Mouse (Mus musculus): ENCODE data around the gene Rps5. TPM values are rescaled to one million over a fixed set of nuclear protein-coding genes. Genes with fewer than 3 reads are reported as not detected.
A peak's percentile ranks its signal among the peaks of the same experiment; 100 is the strongest.

The Rps5 gene
- polyA plus RNA-seq, 1 experiment from 2014 or later = 1,341 TPM

GRCm38 (mm10) chr7:12891334-12891733, 30.8 kb upstream of the Rps5 start:
- no peak for ATAC-seq (replicated peaks; ENCODE audit: low FRiP score)
- Histone ChIP-seq H3K4me3 (ENCODE audit: low read depth, low read length) (no peak overlapping the region), H3K27ac (ENCODE audit: low read depth, low read length) (no peak overlapping the region), H3K27me3 (replicated peaks; ENCODE audit: control insufficient read depth, insufficient read depth, low read length) (no peaks in the 10 kb centered on the region), H3K9ac (ENCODE audit: low read depth, low read length) (no peak overlapping the region), H3K9me3 (ENCODE audit: control insufficient read depth, low read length) (no peaks in the 10 kb centered on the region), H3K4me1 (replicated peaks; ENCODE audit: control insufficient read depth, insufficient read depth, low read length) (no peaks in the 10 kb centered on the region), H3K4me2 (no peak overlapping the region), H3K36me3 (ENCODE audit: control insufficient read depth, insufficient read depth, low read length) (peaks cover 19% of the 10 kb centered on the region; the same call in 1 of the 2 replicates)
- DNase-seq (ENCODE audit: low spot score) = no peak
- 44% methylated on average over 1 of the region's 1 CpGs for WGBS

- Histone ChIP-seq H3K4me2 (peak within 1 kb of the TSS; percentile 73), H3K4me1 (replicated peaks; ENCODE audit: control insufficient read depth, insufficient read depth, low read length) (peaks cover 4% of the 10 kb centered on the region; the same call in 1 of the 2 replicates), H3K4me3 (ENCODE audit: low read depth, low read length) (peak within 1 kb of the TSS; percentile 69), H3K36me3 (ENCODE audit: control insufficient read depth, insufficient read depth, low read length) (no peaks in the 10 kb centered on the region), H3K9me3 (ENCODE audit: control insufficient read depth, low read length) (0 out of 2 replicates have a peak, but pooled peaks cover 2% of the 10 kb centered on the region), H3K27me3 (replicated peaks; ENCODE audit: control insufficient read depth, insufficient read depth, low read length) (no peaks in the 10 kb centered on the region), H3K27ac (ENCODE audit: low read depth, low read length) (0 out of 2 replicates have a peak within 1 kb of the TSS, but pooled peaks have one; percentile 13), H3K9ac (ENCODE audit: low read depth, low read length) (peak within 1 kb of the TSS; percentile 77)
- DNase-seq (ENCODE audit: low spot score) (peak; percentile 89), ATAC-seq (replicated peaks; ENCODE audit: low FRiP score) (peak; percentile 99)
- WGBS = 4% methylated on average over 36 of the region's 36 CpGs
These were observed 24.3 kb upstream of the Rps5 start, which contains the start of gene Zscan22 for GRCm38 (mm10) chr7:12897655-12898410. TSS of gene Zscan22 (plus strand) at chr7:12897815.

- ATAC-seq (replicated peaks; ENCODE audit: low FRiP score) = no peak
- 62% methylated on average over 5 of the region's 5 CpGs for WGBS
- no peak overlapping the region for H3K27ac ChIP-seq (ENCODE audit: low read depth, low read length)
These were observed 20.6 kb upstream of the Rps5 start for GRCm38 (mm10) chr7:12901517-12901916.

GRCm38 (mm10) chr7:12903623-12904022, 18.5 kb upstream of the Rps5 start:
- H3K4me1 ChIP-seq (replicated peaks; ENCODE audit: control insufficient read depth, insufficient read depth, low read length) = no peaks in the 10 kb centered on the region; the same call in 1 of the 2 replicates
- DNase-seq (ENCODE audit: low spot score) (no peak), ATAC-seq (replicated peaks; ENCODE audit: low FRiP score) (0 out of 2 replicates have a peak, but pooled peaks have one; percentile 26)
- H3K4me2 ChIP-seq = peak overlapping the region; percentile 23
- H3K9ac ChIP-seq (ENCODE audit: low read depth, low read length) = 0 out of 2 replicates have a peak overlapping the region, but pooled peaks have one; percentile 4
- no peaks in the 10 kb centered on the region for H3K9me3 ChIP-seq (ENCODE audit: control insufficient read depth, low read length)
- no peak overlapping the region for H3K27ac ChIP-seq (ENCODE audit: low read depth, low read length)
- H3K36me3 ChIP-seq (ENCODE audit: control insufficient read depth, insufficient read depth, low read length) = peaks cover 24% of the 10 kb centered on the region
- peak overlapping the region; percentile 23 for H3K4me3 ChIP-seq (ENCODE audit: low read depth, low read length)
- H3K27me3 ChIP-seq (replicated peaks; ENCODE audit: control insufficient read depth, insufficient read depth, low read length) = no peaks in the 10 kb centered on the region
- WGBS = 56% methylated on average over 10 of the region's 10 CpGs

More at GRCm38 (mm10) chr7:12901517-12901916, 20.6 kb upstream of the Rps5 start:
- Histone ChIP-seq H3K9me3 (ENCODE audit: control insufficient read depth, low read length) (0 out of 2 replicates have a peak, but pooled peaks cover 2% of the 10 kb centered on the region), H3K36me3 (ENCODE audit: control insufficient read depth, insufficient read depth, low read length) (peaks cover 10% of the 10 kb centered on the region), H3K9ac (ENCODE audit: low read depth, low read length) (no peak overlapping the region), H3K4me2 (no peak overlapping the region), H3K4me3 (ENCODE audit: low read depth, low read length) (no peak overlapping the region), H3K4me1 (replicated peaks; ENCODE audit: control insufficient read depth, insufficient read depth, low read length) (peaks cover 4% of the 10 kb centered on the region; the same call in 1 of the 2 replicates), H3K27me3 (replicated peaks; ENCODE audit: control insufficient read depth, insufficient read depth, low read length) (no peaks in the 10 kb centered on the region)
- no peak for DNase-seq (ENCODE audit: low spot score)

- Histone ChIP-seq H3K4me2 (no peak overlapping the region), H3K27ac (ENCODE audit: low read depth, low read length) (no peak overlapping the region), H3K27me3 (replicated peaks; ENCODE audit: control insufficient read depth, insufficient read depth, low read length) (no peaks in the 10 kb centered on the region), H3K9ac (ENCODE audit: low read depth, low read length) (no peak overlapping the region), H3K9me3 (ENCODE audit: control insufficient read depth, low read length) (no peaks in the 10 kb centered on the region), H3K4me3 (ENCODE audit: low read depth, low read length) (no peak overlapping the region), H3K4me1 (replicated peaks; ENCODE audit: control insufficient read depth, insufficient read depth, low read length) (peaks cover 8% of the 10 kb centered on the region; the same call in 1 of the 2 replicates), H3K36me3 (ENCODE audit: control insufficient read depth, insufficient read depth, low read length) (peaks cover 24% of the 10 kb centered on the region)
- 91% methylated on average over 1 of the region's 1 CpGs for WGBS
- no peak for ATAC-seq (replicated peaks; ENCODE audit: low FRiP score)
- no peak for DNase-seq (ENCODE audit: low spot score)
These were observed 16.9 kb upstream of the Rps5 start for GRCm38 (mm10) chr7:12905146-12905545.

GRCm38 (mm10) chr7:12909498-12909962, 12.6 kb upstream of the Rps5 start:
- Histone ChIP-seq H3K36me3 (ENCODE audit: control insufficient read depth, insufficient read depth, low read length) (peaks cover 19% of the 10 kb centered on the region), H3K9me3 (ENCODE audit: control insufficient read depth, low read length) (no peaks in the 10 kb centered on the region), H3K4me2 (peak overlapping the region; percentile 83), H3K9ac (ENCODE audit: low read depth, low read length) (peak overlapping the region; percentile 80), H3K4me3 (ENCODE audit: low read depth, low read length) (peak overlapping the region; percentile 64), H3K27me3 (replicated peaks; ENCODE audit: control insufficient read depth, insufficient read depth, low read length) (no peaks in the 10 kb centered on the region), H3K4me1 (replicated peaks; ENCODE audit: control insufficient read depth, insufficient read depth, low read length) (peaks cover 8% of the 10 kb centered on the region; the same call in 1 of the 2 replicates), H3K27ac (ENCODE audit: low read depth, low read length) (peak overlapping the region; percentile 89)
- peak; percentile 66 for ATAC-seq (replicated peaks; ENCODE audit: low FRiP score)
- 26% methylated on average over 7 of the region's 7 CpGs for WGBS
- peak; percentile 68 for DNase-seq (ENCODE audit: low spot score)

- Histone ChIP-seq H3K4me3 (ENCODE audit: low read depth, low read length) (peak overlapping the region; percentile 64), H3K27me3 (replicated peaks; ENCODE audit: control insufficient read depth, insufficient read depth, low read length) (no peaks in the 10 kb centered on the region), H3K9ac (ENCODE audit: low read depth, low read length) (peak overlapping the region; percentile 80), H3K9me3 (ENCODE audit: control insufficient read depth, low read length) (no peaks in the 10 kb centered on the region), H3K36me3 (ENCODE audit: control insufficient read depth, insufficient read depth, low read length) (peaks cover 19% of the 10 kb centered on the region), H3K4me2 (peak overlapping the region; percentile 83), H3K4me1 (replicated peaks; ENCODE audit: control insufficient read depth, insufficient read depth, low read length) (peaks cover 8% of the 10 kb centered on the region; the same call in 1 of the 2 replicates), H3K27ac (ENCODE audit: low read depth, low read length) (peak overlapping the region; percentile 89)
- ATAC-seq (replicated peaks; ENCODE audit: low FRiP score) (peak; percentile 84), DNase-seq (ENCODE audit: low spot score) (peak; percentile 80)
- WGBS = 4% methylated on average over 19 of the region's 19 CpGs
These were observed 11.9 kb upstream of the Rps5 start for GRCm38 (mm10) chr7:12910181-12910668.

GRCm38 (mm10) chr7:12913556-12913955, 8.5 kb upstream of the Rps5 start:
- ATAC-seq (replicated peaks; ENCODE audit: low FRiP score) (no peak), DNase-seq (ENCODE audit: low spot score) (no peak)
- Histone ChIP-seq H3K4me1 (replicated peaks; ENCODE audit: control insufficient read depth, insufficient read depth, low read length) (peaks cover 8% of the 10 kb centered on the region; the same call in 1 of the 2 replicates), H3K27ac (ENCODE audit: low read depth, low read length) (no peak overlapping the region), H3K36me3 (ENCODE audit: control insufficient read depth, insufficient read depth, low read length) (no peaks in the 10 kb centered on the region), H3K4me2 (no peak overlapping the region), H3K27me3 (replicated peaks; ENCODE audit: control insufficient read depth, insufficient read depth, low read length) (no peaks in the 10 kb centered on the region), H3K9me3 (ENCODE audit: control insufficient read depth, low read length) (no peaks in the 10 kb centered on the region), H3K4me3 (ENCODE audit: low read depth, low read length) (no peak overlapping the region), H3K9ac (ENCODE audit: low read depth, low read length) (no peak overlapping the region)
